Mouse (Mus musculus) lung, adult 2 months (tissue): Measurements from ENCODE around the gene Mpnd.

Source experiments
- CTCF ChIP-seq: fragments of 200-500 bp; IDR thresholded peaks from 2 replicates; pipeline ENCODE4 v1.5.1; 2011; ENCODE audit warnings: mild to moderate bottlenecking, low read length, control low read depth; ENCODE audit not compliant: insufficient read depth
- POLR2A ChIP-seq: fragments of 200-500 bp; IDR thresholded peaks from 2 replicates; pipeline ENCODE4 v1.6.1; 2011; ENCODE audit warnings: low read depth, mild to moderate bottlenecking, control low read depth, low read length, borderline replicate concordance; ENCODE audit errors: extremely low read depth

DNA sequence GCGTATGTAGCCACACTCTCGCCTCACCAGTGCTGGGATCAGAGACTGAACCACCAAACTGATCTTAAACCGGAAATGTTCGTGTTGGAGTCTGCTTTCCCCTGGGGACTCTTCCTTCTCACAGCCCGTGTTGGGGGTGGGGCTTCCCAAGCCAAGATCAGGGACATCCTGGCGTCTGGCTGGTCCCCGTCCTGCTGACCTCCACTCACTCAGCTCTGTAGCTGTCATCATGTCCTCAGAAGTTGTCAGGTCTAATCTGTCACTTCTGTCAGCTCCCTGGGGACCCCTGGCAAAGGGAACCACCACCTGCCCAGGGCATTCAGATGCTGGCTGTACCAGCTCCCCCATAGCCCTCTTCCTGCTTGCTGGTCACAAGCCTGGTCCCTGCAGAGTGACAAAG is 37.3 kb upstream of the Mpnd start:
- TF ChIP-seq CTCF (no peak), POLR2A (no peak)
